Mouse (Mus musculus) hindbrain, embryonic 15.5 days (tissue): ENCODE data around the gene Knop1. TPM values are rescaled to one million over a fixed set of nuclear protein-coding genes. Genes with fewer than 3 reads are reported as not detected.

Source experiments
- polyA plus RNA-seq: library from polyadenylated mRNA; unstranded; fragments of >200 nt; fragmentation: Nextera tagmentation; extraction: Ambion mirVana; gene quantifications from 2 replicates; pipeline ENCODE4 v1.2.1, GENCODE M21; 2015

Knop1 gene
- polyA plus RNA-seq, 1 experiment from 2014 or later, result 70.1 TPM

Other genes starting within 250 kb of the Knop1 start
- gene Gde1, start 150.5 kb downstream of the Knop1 start, polyA plus RNA-seq, result 209 and 212 TPM in 2 replicates
- gene Ccp110, start 143.7 kb downstream of the Knop1 start, polyA plus RNA-seq, result 26.2 and 27.0 TPM in 2 replicates
- gene Vps35l, start 116.0 kb downstream of the Knop1 start, polyA plus RNA-seq, result 92.4 and 94.4 TPM in 2 replicates
- gene Iqck, start 502 bp downstream of the Knop1 start, polyA plus RNA-seq, result 3.7 and 4.7 TPM in 2 replicates
- 5.2 and 5.9 TPM in 2 replicates for gene Gprc5b, start 139.0 kb upstream of the Knop1 start, polyA plus RNA-seq